Mouse (Mus musculus) CD4-positive helper T cell, adult 2 months (primary cell): ENCODE measurements around the gene Ecsit.
"Not testable (repeated sequence)": the region's sequence is repeated elsewhere in the genome, so short reads cannot be mapped to it uniquely, and the experiment has no call there.

Experiments used
- DNase-seq: peaks from one replicate; pipeline ENCODE4 v3.0.0-alpha.2; 2012; ENCODE audit warnings: low read depth, missing footprints, low spot score

Ecsit gene

GRCm38 (mm10) chr9:22089986-22090385 is 4.7 kb upstream of the Ecsit start:
- DNase-seq, result no peak

GRCm38 (mm10) chr9:22089281-22089680 is 4.0 kb upstream of the Ecsit start:
- DNase-seq, result no peak

- DNase-seq, result no peak
Measured at GRCm38 (mm10) chr9:22087034-22087618, 1.9 kb upstream of the Ecsit start.

GRCm38 (mm10) chr9:22086012-22086411 is 774 bp upstream of the Ecsit start:
- DNase-seq, result no peak

- DNase-seq, result no peak
Measured at GRCm38 (mm10) chr9:22084667-22085021, 594 bp downstream of the Ecsit start.

GRCm38 (mm10) chr9:22076223-22076622 is 9.0 kb downstream of the Ecsit start:
- DNase-seq, result no peak

- DNase-seq, result not testable (repeated sequence)
Measured at GRCm38 (mm10) chr9:22075778-22076177, 9.5 kb downstream of the Ecsit start.

- no peak for DNase-seq
Measured at GRCm38 (mm10) chr9:22072276-22072675, 13.0 kb downstream of the Ecsit start.

- DNase-seq, result peak; percentile 96
Measured at GRCm38 (mm10) chr9:22070791-22071573, 14.3 kb downstream of the Ecsit start, which contains the start of the genes Gm49318 and Zfp653. Gm49318 (minus strand) TSS chr9:22071259. Zfp653 (minus strand) TSS chr9:22071376.

GRCm38 (mm10) chr9:22069881-22070553 is 15.2 kb downstream of the Ecsit start:
- DNase-seq, result no peak

- DNase-seq, result no peak
Measured at GRCm38 (mm10) chr9:22067195-22067594, 18.0 kb downstream of the Ecsit start.

- DNase-seq, result peak; percentile 54
Measured at GRCm38 (mm10) chr9:22066433-22066832, 18.8 kb downstream of the Ecsit start.

- DNase-seq, result no peak
Measured at GRCm38 (mm10) chr9:22065642-22066041, 19.6 kb downstream of the Ecsit start.

- no peak for DNase-seq
Measured at GRCm38 (mm10) chr9:22064341-22064740, 20.9 kb downstream of the Ecsit start.

- no peak for DNase-seq
Measured at GRCm38 (mm10) chr9:22061339-22061738, 23.9 kb downstream of the Ecsit start.

GRCm38 (mm10) chr9:22058011-22058424 is 27.2 kb downstream of the Ecsit start:
- no peak for DNase-seq

- no peak for DNase-seq
Measured at GRCm38 (mm10) chr9:22057031-22057517, 28.2 kb downstream of the Ecsit start.

- no peak for DNase-seq
Measured at GRCm38 (mm10) chr9:22056303-22056910, 28.8 kb downstream of the Ecsit start.

GRCm38 (mm10) chr9:22055713-22056112 is 29.5 kb downstream of the Ecsit start:
- no peak for DNase-seq

GRCm38 (mm10) chr9:22054411-22055076 is 30.7 kb downstream of the Ecsit start:
- DNase-seq, result peak; percentile 83

- DNase-seq, result no peak
Measured at GRCm38 (mm10) chr9:22053657-22054056, 31.6 kb downstream of the Ecsit start.

- peak; percentile 35 for DNase-seq
Measured at GRCm38 (mm10) chr9:22051958-22052254, 33.3 kb downstream of the Ecsit start, which contains the start of gene Elavl3. Elavl3 (minus strand) TSS chr9:22052023.
